Comparison of ENCODE assay signal across 8 mouse cellular contexts in the genomic region with DNA sequence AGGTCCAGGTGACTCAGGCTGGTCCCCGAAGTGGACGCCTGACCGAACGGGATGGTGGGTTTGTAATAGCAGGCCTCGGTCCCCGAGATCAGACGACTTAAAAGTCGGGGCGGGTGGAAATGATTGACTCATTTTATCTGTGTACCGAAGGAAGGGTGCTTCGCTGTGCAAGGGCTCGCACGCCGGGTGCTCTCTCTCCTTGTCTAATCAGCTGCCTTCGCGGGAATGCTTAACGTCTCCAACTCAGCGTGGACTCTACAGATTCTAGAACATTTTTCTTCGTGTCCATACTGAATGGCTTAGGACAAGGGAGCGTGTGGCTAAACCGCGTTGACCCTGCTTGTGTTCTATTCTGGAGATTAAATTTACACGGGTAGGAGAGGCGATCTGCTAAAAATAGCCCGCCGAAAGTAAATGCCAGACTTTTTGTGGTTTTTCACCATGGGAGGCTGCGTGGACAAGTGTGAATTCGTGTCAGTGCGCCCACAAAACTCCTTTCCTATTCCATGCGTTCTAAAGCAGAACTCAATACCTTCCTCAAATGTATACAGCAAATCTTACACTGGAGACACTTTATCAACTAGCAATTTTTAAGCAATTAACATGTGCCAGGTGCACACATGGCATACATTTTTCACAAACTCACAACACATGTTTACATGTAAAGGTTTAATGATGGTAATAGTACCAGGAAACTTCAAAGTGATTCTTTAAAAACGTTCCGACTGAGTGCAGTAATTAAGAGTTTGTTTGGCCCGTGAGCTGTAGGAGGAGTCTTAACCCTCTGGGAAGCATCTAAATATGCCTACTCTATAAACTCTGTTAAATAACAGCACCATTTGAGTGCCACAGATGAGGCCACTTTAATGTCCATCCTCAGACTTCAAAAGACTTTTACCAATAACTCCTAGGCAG. TPM values are rescaled to one million over a fixed set of nuclear protein-coding genes. Genes with fewer than 3 reads are reported as not detected.
DNase-seq lines count a peak whose midpoint lies in the region; ATAC-seq and TF ChIP-seq lines count a peak whose summit lies in the region.

No protein-coding gene starts in this region.

- peaks cover 22 to 31% of the 10 kb centered on the region in 2 experiments for H3K4me1 ChIP-seq in heart, embryonic 14.5 days (ENCODE audit: control insufficient read depth in 2 of 2, insufficient read depth in 2 of 2, low read length in 2 of 2)
- peaks cover 55% of the 10 kb centered on the region for H3K4me1 ChIP-seq in G1E (ENCODE audit: insufficient read depth, low read depth, low read length)
- H3K4me1 ChIP-seq in forebrain, postnatal 0 days (ENCODE audit: insufficient read depth), result peaks cover 7% of the 10 kb centered on the region; the same call in 1 of the 2 replicates
- H3K4me1 ChIP-seq in neural tube, embryonic 13.5 days (replicated peaks), result peaks cover 22% of the 10 kb centered on the region

- peak overlapping the region; percentile 71 for H3K4me2 ChIP-seq in heart, embryonic 14.5 days (ENCODE audit: low read length)
- H3K4me2 ChIP-seq in forebrain, postnatal 0 days (ENCODE audit: low read depth), result peak overlapping the region; percentile 98
- peak overlapping the region; percentile 96 for H3K4me2 ChIP-seq in neural tube, embryonic 13.5 days

- peak overlapping the region; percentile 75 to 82 for H3K4me3 ChIP-seq in heart, embryonic 14.5 days (ENCODE audit: control insufficient read depth in 1 of 2, insufficient read depth in 1 of 2, low read depth in 1 of 2, low read length in 2 of 2)
- peak overlapping the region; percentile 89 for H3K4me3 ChIP-seq in G1E (ENCODE audit: low read depth, low read length)
- peak overlapping the region; percentile 55 for H3K4me3 ChIP-seq in forebrain, postnatal 0 days (ENCODE audit: low read depth, low read length)
- H3K4me3 ChIP-seq in neural tube, embryonic 13.5 days, result peak overlapping the region; percentile 68

- H3K9ac ChIP-seq in heart, embryonic 14.5 days (ENCODE audit: low read length), result peak overlapping the region; percentile 91
- peak overlapping the region; percentile 56 for H3K9ac ChIP-seq in forebrain, postnatal 0 days
- H3K9ac ChIP-seq in neural tube, embryonic 13.5 days, result peak overlapping the region; percentile 75

- H3K9me3 ChIP-seq in heart, embryonic 14.5 days (ENCODE audit: control insufficient read depth, low read length), result no peaks in the 10 kb centered on the region
- H3K9me3 ChIP-seq in G1E (replicated peaks), result no peaks in the 10 kb centered on the region
- no peaks in the 10 kb centered on the region for H3K9me3 ChIP-seq in forebrain, postnatal 0 days (ENCODE audit: low read length)
- H3K9me3 ChIP-seq in neural tube, embryonic 13.5 days, result no peaks in the 10 kb centered on the region

- WGBS in heart, embryonic 14.5 days, result 5% methylated on average over 33 of the region's 33 CpGs
- 6% methylated on average over 33 of the region's 33 CpGs for WGBS in forebrain, postnatal 0 days
- 4% methylated on average over 33 of the region's 33 CpGs for WGBS in neural tube, embryonic 13.5 days

- intact Hi-C loops in heart, postnatal 10 days (cut with DNase I), result loop anchor here (5.0 kb wide), 2 partner anchors 36 to 76 kb away; no protein-coding TSS in a partner anchor
- intact Hi-C loops in left cerebral cortex, postnatal 25 days (cut with DNase I), result loop anchor here (5.0 kb wide), 1 partner anchor 96 kb away; no protein-coding TSS in a partner anchor

- no peak for TF ChIP-seq CTCF in G1E (IDR thresholded peaks at IDR 0.05; ENCODE audit: low read depth, low read length)
- TF ChIP-seq CTCF in forebrain, postnatal 0 days (IDR thresholded peaks at IDR 0.05; ENCODE audit: low read depth), result no peak

- H3K36me3 ChIP-seq in heart, embryonic 14.5 days (ENCODE audit: control insufficient read depth, insufficient read depth, low read length), result no peaks in the 10 kb centered on the region
- H3K36me3 ChIP-seq in G1E (replicated peaks), result peaks cover 42% of the 10 kb centered on the region
- H3K36me3 ChIP-seq in forebrain, postnatal 0 days (ENCODE audit: insufficient read depth), result no peaks in the 10 kb centered on the region
- H3K36me3 ChIP-seq in neural tube, embryonic 13.5 days, result no peaks in the 10 kb centered on the region

- ATAC-seq in heart, embryonic 14.5 days (ENCODE audit: insufficient number of reproducible peaks, insufficient read depth, low FRiP score, low read depth), result peak; percentile 20
- peak; percentile 31; the same call in 1 of the 2 replicates for ATAC-seq in G1E (ENCODE audit: extremely low read depth, insufficient number of reproducible peaks, low FRiP score, poor library complexity, severe bottlenecking)
- ATAC-seq in forebrain, postnatal 0 days, result peak; percentile 72
- peak; percentile 82 for ATAC-seq in neural tube, embryonic 13.5 days (ENCODE audit: low read depth)

- DNase-seq in heart, postnatal 10 days, result no peak
- DNase-seq in G1E (ENCODE audit: low spot score), result no peak
- peak; percentile 71 for DNase-seq in forebrain, postnatal 0 days
- peak; percentile 57 to 88 for DNase-seq in left cerebral cortex, postnatal 25 days (ENCODE audit: low spot score in 2 of 2)
- no peak for DNase-seq in adrenal gland, postnatal 36 days
- DNase-seq in thymus, postnatal 10 days (ENCODE audit: low spot score in 2 of 2), result no peak

- no peaks in the 10 kb centered on the region for H3K27me3 ChIP-seq in heart, embryonic 14.5 days (ENCODE audit: control insufficient read depth, insufficient read depth, low read length)
- H3K27me3 ChIP-seq in G1E (ENCODE audit: insufficient read depth, low read length), result no peaks in the 10 kb centered on the region
- H3K27me3 ChIP-seq in forebrain, postnatal 0 days (ENCODE audit: insufficient read depth, low read length), result no peaks in the 10 kb centered on the region
- peaks cover 49% of the 10 kb centered on the region for H3K27me3 ChIP-seq in neural tube, embryonic 13.5 days

- H3K27ac ChIP-seq in heart, embryonic 14.5 days (replicated peaks in 1 of 2; ENCODE audit: control insufficient read depth in 1 of 2, insufficient read depth in 1 of 2, low read depth in 2 of 2, low read length in 2 of 2), result peak overlapping the region; percentile 82 to 93
- H3K27ac ChIP-seq in forebrain, postnatal 0 days (ENCODE audit: low read depth, low read length), result no peak overlapping the region
- no peak overlapping the region for H3K27ac ChIP-seq in neural tube, embryonic 13.5 days (replicated peaks)

RNA-seq across cellular contexts. Expression of gene Arhgap10, which starts 0.7 kb away (rescaled TPM):
- polyA plus RNA-seq in heart, embryonic 14.5 days (2014; fragmentation: Nextera tagmentation; extraction: Ambion mirVana), result 24.2 and 26.2 TPM in 2 replicates
- 10 to 100 TPM; 54.5 to 54.6 TPM for total RNA-seq in heart, postnatal 10 days (2021)
- 22.7 and 24.4 TPM in 2 replicates for total RNA-seq in G1E (2014; fragmentation: Nextera tagmentation)
- 21.0 and 26.1 TPM in 2 replicates for total RNA-seq in G1E (2017)
- polyA plus RNA-seq in G1E (2012), result 20.3 and 22.9 TPM in 2 replicates
- total RNA-seq in forebrain, postnatal 0 days (2014; rRNA removed), result 4.5 and 5.1 TPM in 2 replicates
- 2.7 and 3.3 TPM in 2 replicates for polyA plus RNA-seq in forebrain, postnatal 0 days (2015; fragmentation: Nextera tagmentation; extraction: Ambion mirVana)
- total RNA-seq in left cerebral cortex, postnatal 25 days (2021), result 10 to 100 TPM; 29.5 to 33.2 TPM
- 7.0 and 8.9 TPM in 2 replicates for polyA plus RNA-seq in neural tube, embryonic 13.5 days (2015; fragmentation: Nextera tagmentation; extraction: Ambion mirVana)
- total RNA-seq in adrenal gland, postnatal 36 days (2021), result 10 to 100 TPM; 18.5 to 28.0 TPM

RNA-seq across cellular contexts. Expression of gene Prmt9, which starts 30.7 kb away (rescaled TPM):
- polyA plus RNA-seq in heart, embryonic 14.5 days (2014; fragmentation: Nextera tagmentation; extraction: Ambion mirVana), result 14.7 and 16.7 TPM in 2 replicates
- 10 to 100 TPM; 15.6 to 16.0 TPM for total RNA-seq in heart, postnatal 10 days (2021)
- total RNA-seq in G1E (2014; fragmentation: Nextera tagmentation), result 30.6 and 34.9 TPM in 2 replicates
- total RNA-seq in G1E (2017), result 35.5 and 36.8 TPM in 2 replicates
- 5.5 and 6.2 TPM in 2 replicates for polyA plus RNA-seq in G1E (2012)
- 29.5 and 30.2 TPM in 2 replicates for total RNA-seq in forebrain, postnatal 0 days (2014; rRNA removed)
- polyA plus RNA-seq in forebrain, postnatal 0 days (2015; fragmentation: Nextera tagmentation; extraction: Ambion mirVana), result 18.5 and 21.0 TPM in 2 replicates
- 10 to 100 TPM; 19.1 to 22.1 TPM for total RNA-seq in left cerebral cortex, postnatal 25 days (2021)
- 29.8 and 30.4 TPM in 2 replicates for polyA plus RNA-seq in neural tube, embryonic 13.5 days (2015; fragmentation: Nextera tagmentation; extraction: Ambion mirVana)
- total RNA-seq in adrenal gland, postnatal 36 days (2021), result 10 to 100 TPM; 15.8 to 20.7 TPM

Comparison
In these comparisons a context has a peak if more than half of its experiments do, and no peak if none do; other contexts are left out.
1. ATAC-seq: peak in every context shown above with its lines; median percentile 82 in neural tube, embryonic 13.5 days; 72 in forebrain, postnatal 0 days; 31 in G1E; 20 in heart, embryonic 14.5 days.
2. H3K27ac ChIP-seq: peak in heart, embryonic 14.5 days (2 of 2); none in forebrain, postnatal 0 days (single experiment) and neural tube, embryonic 13.5 days (single experiment).
3. DNase-seq: peak in forebrain, postnatal 0 days (single experiment) and left cerebral cortex, postnatal 25 days (2 of 2); none in heart, postnatal 10 days (0 of 2), G1E (single experiment), adrenal gland, postnatal 36 days (0 of 2) and thymus, postnatal 10 days (0 of 2).
4. Peak in every context shown above with its lines, with median percentiles within 50 percentile points of each other: H3K4me2 ChIP-seq, H3K4me3 ChIP-seq and H3K9ac ChIP-seq.